Mouse (Mus musculus): ENCODE measurements around the gene Fgfr2. TPM values are rescaled to one million over a fixed set of nuclear protein-coding genes. Genes with fewer than 3 reads are reported as not detected.

The Fgfr2 gene
- polyA plus RNA-seq, 1 experiment from 2014 or later: 110 TPM

GRCm38 (mm10) chr7:133027930-133028329 is 95.2 kb downstream of the Fgfr2 start:
- Histone ChIP-seq H3K4me2 (replicated peaks; ENCODE audit: low read depth, low read length) (no peak overlapping the region), H3K9me3 (ENCODE audit: low read length) (no peaks in the 10 kb centered on the region), H3K36me3 (ENCODE audit: insufficient read depth, low read length) (no peaks in the 10 kb centered on the region), H3K4me3 (ENCODE audit: low read depth, low read length) (no peak overlapping the region), H3K27me3 (replicated peaks; ENCODE audit: insufficient read depth, low read length) (no peaks in the 10 kb centered on the region), H3K9ac (replicated peaks; ENCODE audit: low read depth) (no peak overlapping the region), H3K27ac (ENCODE audit: low read length) (no peak overlapping the region), H3K4me1 (ENCODE audit: insufficient read depth, low read depth, low read length) (no peaks in the 10 kb centered on the region)
- TF ChIP-seq CTCF (IDR thresholded peaks at IDR 0.05) (no peak), EP300 (IDR thresholded peaks at IDR 0.05) (no peak)
- 82% methylated on average over 4 of the region's 4 CpGs for WGBS
- DNase-seq (ENCODE audit: low spot score): no peak
- no peak for ATAC-seq

GRCm38 (mm10) chr7:133024694-133025093 is 98.5 kb downstream of the Fgfr2 start:
- H3K27ac ChIP-seq (ENCODE audit: low read length): no peak overlapping the region
- H3K4me1 ChIP-seq (ENCODE audit: insufficient read depth, low read depth, low read length): peaks cover 3% of the 10 kb centered on the region; the same call in 1 of the 2 replicates
- 18% methylated on average over 1 of the region's 1 CpGs for WGBS

DNA sequence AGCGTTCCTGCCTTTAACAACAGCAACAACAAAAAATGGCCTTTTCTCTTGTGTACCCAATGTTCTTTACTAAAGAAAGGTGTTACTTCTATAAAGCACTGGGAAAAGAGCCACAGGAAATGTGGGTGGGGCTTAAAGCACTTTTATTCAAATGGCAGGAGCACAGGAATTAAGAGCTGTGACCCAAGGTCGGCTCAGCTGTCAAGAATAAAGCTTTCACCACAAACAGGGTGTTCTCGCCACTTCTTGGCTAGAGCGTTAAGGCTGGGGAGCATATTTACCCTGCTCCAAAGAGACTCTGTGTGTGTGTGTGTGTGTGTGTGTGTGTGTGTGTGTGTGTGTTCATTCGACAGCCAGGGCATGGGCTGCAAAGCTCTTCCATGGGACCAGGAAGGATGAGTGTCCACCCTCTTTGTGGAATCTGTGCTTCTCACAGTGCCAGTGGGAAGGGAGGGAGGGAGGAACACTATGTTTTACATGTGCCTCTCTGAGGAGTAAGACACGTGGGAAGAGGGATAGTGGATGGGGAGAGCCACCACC is 103.6 kb downstream of the Fgfr2 start:
- Histone ChIP-seq H3K4me2 (replicated peaks; ENCODE audit: low read depth, low read length) (no peak overlapping the region), H3K9ac (replicated peaks; ENCODE audit: low read depth) (no peak overlapping the region), H3K9me3 (ENCODE audit: low read length) (no peaks in the 10 kb centered on the region), H3K4me1 (ENCODE audit: insufficient read depth, low read depth, low read length) (peaks cover 3% of the 10 kb centered on the region; the same call in 1 of the 2 replicates), H3K27ac (ENCODE audit: low read length) (peak overlapping the region; percentile 5; the same call in 1 of the 2 replicates), H3K27me3 (replicated peaks; ENCODE audit: insufficient read depth, low read length) (no peaks in the 10 kb centered on the region), H3K4me3 (ENCODE audit: low read depth, low read length) (no peak overlapping the region), H3K36me3 (ENCODE audit: insufficient read depth, low read length) (no peaks in the 10 kb centered on the region)
- WGBS: 21% methylated on average over 6 of the region's 6 CpGs
- TF ChIP-seq CTCF (IDR thresholded peaks at IDR 0.05): no peak
- no peak for TF ChIP-seq EP300 (IDR thresholded peaks at IDR 0.05)
- DNase-seq (ENCODE audit: low spot score) (peak; percentile 52), ATAC-seq (peak; percentile 66)

More at GRCm38 (mm10) chr7:133024694-133025093, 98.5 kb downstream of the Fgfr2 start:
- Histone ChIP-seq H3K4me2 (replicated peaks; ENCODE audit: low read depth, low read length) (no peak overlapping the region), H3K4me3 (ENCODE audit: low read depth, low read length) (no peak overlapping the region), H3K9ac (replicated peaks; ENCODE audit: low read depth) (no peak overlapping the region), H3K9me3 (ENCODE audit: low read length) (no peaks in the 10 kb centered on the region), H3K36me3 (ENCODE audit: insufficient read depth, low read length) (no peaks in the 10 kb centered on the region), H3K27me3 (replicated peaks; ENCODE audit: insufficient read depth, low read length) (no peaks in the 10 kb centered on the region)
- DNase-seq (ENCODE audit: low spot score) (peak; percentile 26), ATAC-seq (peak; percentile 46; the same call in 1 of the 2 replicates)
- TF ChIP-seq CTCF (IDR thresholded peaks at IDR 0.05) (no peak), EP300 (IDR thresholded peaks at IDR 0.05) (no peak)

DNA sequence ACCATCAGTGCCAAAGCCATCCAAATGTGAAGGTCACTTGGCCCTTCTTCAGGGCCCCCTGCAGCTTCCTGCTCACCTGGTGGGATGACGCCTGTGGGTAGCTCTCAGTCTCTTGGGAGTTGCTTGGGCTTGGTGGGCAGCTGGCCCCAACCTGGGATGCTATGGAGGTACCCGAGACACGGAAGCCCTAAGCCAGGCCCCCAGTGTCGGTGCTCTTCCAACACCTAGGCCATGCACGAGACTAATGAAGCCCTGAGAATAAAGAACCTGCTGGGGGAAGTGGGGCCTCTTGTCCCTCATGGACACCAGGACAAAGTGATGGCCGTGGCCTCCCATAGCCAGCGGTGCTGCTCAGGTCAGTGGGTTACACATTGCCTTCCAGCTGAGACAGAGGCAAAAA is 104.2 kb downstream of the Fgfr2 start:
- H3K27ac ChIP-seq (ENCODE audit: low read length): peak overlapping the region; percentile 5; the same call in 1 of the 2 replicates
- WGBS: 82% methylated on average over 7 of the region's 7 CpGs
- DNase-seq (ENCODE audit: low spot score) (no peak), ATAC-seq (no peak)
- TF ChIP-seq EP300 (IDR thresholded peaks at IDR 0.05) (no peak), CTCF (IDR thresholded peaks at IDR 0.05) (no peak)
- H3K36me3 ChIP-seq (ENCODE audit: insufficient read depth, low read length): no peaks in the 10 kb centered on the region
- H3K4me3 ChIP-seq (ENCODE audit: low read depth, low read length): no peak overlapping the region
- no peaks in the 10 kb centered on the region for H3K27me3 ChIP-seq (replicated peaks; ENCODE audit: insufficient read depth, low read length)
- H3K4me2 ChIP-seq (replicated peaks; ENCODE audit: low read depth, low read length): no peak overlapping the region
- H3K9ac ChIP-seq (replicated peaks; ENCODE audit: low read depth): no peak overlapping the region
- peaks cover 3% of the 10 kb centered on the region; the same call in 1 of the 2 replicates for H3K4me1 ChIP-seq (ENCODE audit: insufficient read depth, low read depth, low read length)
- H3K9me3 ChIP-seq (ENCODE audit: low read length): no peaks in the 10 kb centered on the region

DNA sequence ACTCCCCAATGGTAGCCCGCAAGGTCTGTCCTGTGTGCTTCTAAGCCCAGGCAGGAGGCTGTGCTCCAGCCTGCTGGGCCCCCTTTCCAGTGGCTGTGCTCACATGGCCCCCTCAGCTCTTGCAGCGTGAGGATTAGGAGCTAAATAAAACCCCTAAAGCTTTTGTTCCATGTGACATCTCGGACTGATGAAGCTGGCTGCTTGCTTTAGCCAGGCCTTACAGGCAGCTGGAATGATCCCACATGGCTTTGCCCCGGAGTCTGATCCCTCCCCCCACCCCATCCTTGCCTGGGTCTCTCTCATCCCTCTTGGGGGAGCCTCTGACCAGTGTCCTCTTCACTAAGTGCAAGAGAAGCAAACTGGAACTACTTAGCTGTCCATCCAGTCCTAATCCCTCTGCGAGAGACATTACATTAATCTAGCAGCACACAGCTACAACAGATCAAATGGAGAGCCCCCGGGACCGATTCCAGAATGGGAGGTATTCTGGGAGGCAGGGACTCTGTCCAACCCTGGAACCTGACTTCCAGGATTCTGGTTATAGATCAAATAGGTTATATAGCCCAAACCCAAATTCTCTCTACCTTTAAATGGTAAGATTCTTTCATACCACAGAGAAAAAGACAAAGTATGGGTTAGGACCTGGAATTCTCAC is 107.6 kb downstream of the Fgfr2 start:
- Histone ChIP-seq H3K4me2 (replicated peaks; ENCODE audit: low read depth, low read length) (no peak overlapping the region), H3K36me3 (ENCODE audit: insufficient read depth, low read length) (no peaks in the 10 kb centered on the region), H3K9ac (replicated peaks; ENCODE audit: low read depth) (no peak overlapping the region), H3K4me1 (ENCODE audit: insufficient read depth, low read depth, low read length) (peaks cover 6% of the 10 kb centered on the region; the same call in 1 of the 2 replicates), H3K27me3 (replicated peaks; ENCODE audit: insufficient read depth, low read length) (no peaks in the 10 kb centered on the region), H3K9me3 (ENCODE audit: low read length) (no peaks in the 10 kb centered on the region), H3K27ac (ENCODE audit: low read length) (no peak overlapping the region), H3K4me3 (ENCODE audit: low read depth, low read length) (no peak overlapping the region)
- TF ChIP-seq EP300 (IDR thresholded peaks at IDR 0.05): no peak
- no peak for TF ChIP-seq CTCF (IDR thresholded peaks at IDR 0.05)
- ATAC-seq: no peak
- DNase-seq (ENCODE audit: low spot score): no peak
- WGBS: 57% methylated on average over 7 of the region's 7 CpGs

GRCm38 (mm10) chr7:133014631-133015030 is 108.5 kb downstream of the Fgfr2 start:
- H3K9me3 ChIP-seq (ENCODE audit: low read length): no peaks in the 10 kb centered on the region
- TF ChIP-seq CTCF (IDR thresholded peaks at IDR 0.05) (no peak), EP300 (IDR thresholded peaks at IDR 0.05) (no peak)
- no peak overlapping the region for H3K4me2 ChIP-seq (replicated peaks; ENCODE audit: low read depth, low read length)
- H3K4me1 ChIP-seq (ENCODE audit: insufficient read depth, low read depth, low read length): peaks cover 3% of the 10 kb centered on the region; the same call in 1 of the 2 replicates
- no peak overlapping the region for H3K9ac ChIP-seq (replicated peaks; ENCODE audit: low read depth)
- no peak for DNase-seq (ENCODE audit: low spot score)
- H3K27ac ChIP-seq (ENCODE audit: low read length): no peak overlapping the region
- no peaks in the 10 kb centered on the region for H3K27me3 ChIP-seq (replicated peaks; ENCODE audit: insufficient read depth, low read length)
- no peaks in the 10 kb centered on the region for H3K36me3 ChIP-seq (ENCODE audit: insufficient read depth, low read length)
- no peak for ATAC-seq
- H3K4me3 ChIP-seq (ENCODE audit: low read depth, low read length): no peak overlapping the region
- 96% methylated on average over 14 of the region's 14 CpGs for WGBS
